Mouse (Mus musculus): ENCODE data around the gene Nfib.
A peak's percentile ranks its signal among the peaks of the same experiment; 100 is the strongest.

Gene Nfib

DNA sequence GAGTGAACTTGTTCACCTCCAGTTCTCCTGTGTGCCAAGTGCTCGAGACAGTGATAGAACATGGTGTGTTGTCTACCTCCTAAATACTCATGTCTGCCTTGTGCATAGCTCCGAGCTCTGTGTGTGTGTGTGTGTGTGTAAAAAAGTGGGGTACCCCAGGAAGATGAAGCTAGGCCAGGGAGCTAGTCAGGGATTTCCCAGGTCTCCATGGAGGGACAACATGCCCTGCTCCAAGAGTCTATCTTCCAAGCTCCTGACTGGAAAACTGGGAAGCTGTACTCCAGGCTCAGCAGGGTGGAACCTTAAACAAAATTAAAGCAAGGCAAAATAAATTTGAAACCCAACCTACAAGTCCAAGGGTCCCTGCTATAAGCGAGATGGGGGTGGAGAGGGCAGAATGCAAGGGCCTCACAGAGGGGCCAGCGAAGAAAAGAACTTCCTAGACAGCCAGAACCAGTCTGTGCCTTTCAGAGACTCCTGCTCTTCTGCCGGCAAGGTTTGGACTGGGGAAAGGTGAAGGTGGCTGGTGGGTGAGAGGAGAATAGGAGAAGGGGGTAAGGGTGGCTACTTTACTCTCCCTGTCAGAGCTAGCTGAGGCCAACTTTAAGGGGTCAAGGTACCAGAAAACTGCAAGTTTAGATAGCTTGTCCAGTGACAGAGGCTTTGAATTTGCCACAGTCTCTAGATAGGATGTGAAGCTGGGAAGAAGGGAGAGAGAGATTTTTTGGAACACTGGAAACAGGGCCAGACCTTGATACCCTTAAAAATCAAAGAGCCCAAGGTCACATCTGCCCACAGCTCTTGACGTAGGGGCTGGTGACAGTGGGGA lies 169.7 kb downstream of the Nfib start:
- TF ChIP-seq GATA4 (IDR thresholded peaks at IDR 0.05; ENCODE audit: insufficient replicate concordance, low read length), result no peak

DNA sequence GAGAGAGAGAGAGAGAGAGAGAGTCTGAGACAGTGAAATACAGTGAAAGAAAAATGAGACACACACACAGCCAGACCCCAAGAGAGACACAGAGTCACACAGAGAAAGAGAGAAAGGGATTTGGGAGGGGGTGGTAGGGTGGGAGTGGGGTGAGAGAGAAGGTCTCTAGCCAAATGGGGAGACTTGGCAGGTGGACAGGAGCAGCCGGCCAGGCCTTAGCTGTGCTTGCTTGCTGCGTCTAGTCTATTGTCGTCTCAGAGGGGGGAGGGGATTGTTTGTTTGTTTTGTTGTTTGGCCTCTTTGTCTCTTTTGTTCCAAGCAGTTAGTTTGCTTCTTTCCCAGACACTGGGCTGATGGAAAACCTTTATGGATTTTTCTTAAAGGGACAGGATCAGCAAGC lies 172.3 kb downstream of the Nfib start:
- TF ChIP-seq GATA4 (IDR thresholded peaks at IDR 0.05; ENCODE audit: insufficient replicate concordance, low read length), result no peak

DNA sequence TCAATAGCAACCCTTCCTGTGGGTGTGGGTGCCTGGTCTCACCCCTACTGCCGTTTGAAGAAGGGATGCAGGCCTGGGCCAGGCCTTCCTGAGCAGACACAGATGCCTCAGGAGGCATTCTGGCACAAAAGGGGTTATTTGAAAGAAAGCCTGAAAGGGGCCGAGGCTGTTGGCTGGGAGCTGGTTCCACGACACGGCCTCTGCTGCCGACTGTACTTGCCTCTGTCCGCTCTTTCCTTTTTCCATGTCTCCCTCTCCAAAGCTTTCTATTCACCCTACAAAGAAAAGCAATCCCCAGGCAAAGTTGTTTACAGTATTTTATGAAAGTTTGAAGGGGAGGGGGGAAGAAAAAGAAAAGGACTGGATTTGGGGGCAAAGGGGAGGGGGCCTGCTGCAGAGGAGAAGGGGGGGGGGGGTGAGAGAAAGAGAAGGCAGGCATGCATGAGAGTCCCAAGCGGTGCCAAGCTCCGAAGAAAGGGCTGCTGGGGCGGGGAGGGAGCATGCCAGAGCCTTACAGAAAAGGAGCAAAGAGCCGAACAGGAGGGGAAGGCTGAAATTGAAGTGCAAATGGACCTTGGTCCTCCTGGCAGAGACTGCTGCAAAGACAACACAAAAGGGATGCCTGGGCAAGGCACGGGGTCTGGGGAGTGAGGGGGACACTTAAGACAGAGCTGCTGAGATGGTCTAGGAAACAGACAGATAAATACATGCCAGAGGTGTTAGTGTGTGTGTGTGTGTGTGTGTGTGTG lies 172.9 kb downstream of the Nfib start:
- TF ChIP-seq GATA4 (IDR thresholded peaks at IDR 0.05; ENCODE audit: insufficient replicate concordance, low read length), result no peak

GRCm38 (mm10) chr4:82531977-82532376 lies 173.6 kb downstream of the Nfib start:
- no peak for TF ChIP-seq GATA4 (IDR thresholded peaks at IDR 0.05; ENCODE audit: insufficient replicate concordance, low read length)

- peak; percentile 31; the same call in 1 of the 2 replicates for TF ChIP-seq GATA4 (IDR thresholded peaks at IDR 0.05; ENCODE audit: insufficient replicate concordance, low read length)
These were observed 174.6 kb downstream of the Nfib start for GRCm38 (mm10) chr4:82530875-82531353.

GRCm38 (mm10) chr4:82528978-82529377 lies 176.6 kb downstream of the Nfib start:
- TF ChIP-seq GATA4 (IDR thresholded peaks at IDR 0.05; ENCODE audit: insufficient replicate concordance, low read length), result no peak

GRCm38 (mm10) chr4:82519935-82520334 lies 185.6 kb downstream of the Nfib start:
- TF ChIP-seq GATA4 (IDR thresholded peaks at IDR 0.05; ENCODE audit: insufficient replicate concordance, low read length), result no peak

DNA sequence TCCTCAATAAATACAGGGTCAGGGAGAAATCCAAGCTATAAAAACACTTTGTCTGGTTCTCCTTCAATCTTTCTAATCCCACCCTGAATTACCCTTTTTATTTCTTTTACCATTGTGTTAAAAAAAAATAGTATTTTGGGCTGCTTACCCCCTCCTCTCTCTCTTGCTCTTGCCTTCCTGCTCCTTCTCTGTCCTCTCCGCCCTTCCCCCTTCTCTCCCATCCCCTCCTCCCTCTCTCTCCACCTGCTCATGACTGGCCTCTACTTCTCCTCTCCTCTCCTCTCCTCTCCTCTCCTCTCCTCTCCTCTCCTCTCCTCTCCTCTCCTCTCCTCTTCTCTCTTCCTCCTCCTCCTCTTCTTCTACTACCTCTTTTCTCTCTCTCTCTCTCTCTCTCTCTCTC lies 187.4 kb downstream of the Nfib start:
- no peak for TF ChIP-seq GATA4 (IDR thresholded peaks at IDR 0.05; ENCODE audit: insufficient replicate concordance, low read length)

DNA sequence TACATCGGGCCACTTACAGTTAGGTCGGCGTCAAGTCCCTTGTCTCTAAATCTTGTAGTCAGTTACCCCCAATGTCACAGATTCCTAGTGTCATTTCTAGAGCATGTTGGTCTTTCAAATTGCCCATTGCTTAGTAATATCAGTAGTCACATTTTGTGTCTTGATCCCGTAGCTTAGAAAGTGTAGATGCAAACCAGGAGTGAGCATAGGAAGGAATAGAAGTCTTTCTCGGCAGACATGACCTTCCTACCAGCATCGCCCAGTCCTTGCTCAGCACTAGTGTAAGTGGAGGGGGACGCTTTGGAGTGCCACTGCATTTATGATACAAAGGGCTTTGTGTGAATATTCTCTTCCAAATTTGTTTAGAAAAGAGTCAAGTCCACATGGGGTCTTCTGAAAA lies 188.2 kb downstream of the Nfib start:
- TF ChIP-seq GATA4 (IDR thresholded peaks at IDR 0.05; ENCODE audit: insufficient replicate concordance, low read length), result no peak

- TF ChIP-seq GATA4 (IDR thresholded peaks at IDR 0.05; ENCODE audit: insufficient replicate concordance, low read length), result no peak
These were observed 189.2 kb downstream of the Nfib start for GRCm38 (mm10) chr4:82516211-82516795.

DNA sequence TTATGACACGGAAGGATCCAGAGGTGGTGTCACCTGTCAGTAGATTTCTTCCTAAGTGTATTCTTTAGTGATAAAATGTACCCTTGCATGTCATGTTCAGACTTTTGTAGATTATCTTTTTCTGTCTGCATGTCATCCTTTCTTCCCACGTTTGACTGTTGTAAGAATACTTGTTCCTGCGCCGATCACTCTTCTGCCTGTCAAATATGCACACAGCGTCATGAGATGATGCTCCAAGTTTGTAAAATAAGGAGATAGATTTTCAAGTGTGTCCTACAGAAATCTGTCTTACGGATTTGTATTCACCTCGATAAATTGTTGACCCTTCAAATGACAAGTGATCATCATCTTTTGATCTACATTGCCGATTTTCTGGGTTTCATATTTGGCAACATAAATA lies 190.6 kb downstream of the Nfib start:
- no peak for TF ChIP-seq GATA4 (IDR thresholded peaks at IDR 0.05; ENCODE audit: insufficient replicate concordance, low read length)

- TF ChIP-seq GATA4 (IDR thresholded peaks at IDR 0.05; ENCODE audit: insufficient replicate concordance, low read length), result no peak
These were observed 191.2 kb downstream of the Nfib start for GRCm38 (mm10) chr4:82514373-82514772.

DNA sequence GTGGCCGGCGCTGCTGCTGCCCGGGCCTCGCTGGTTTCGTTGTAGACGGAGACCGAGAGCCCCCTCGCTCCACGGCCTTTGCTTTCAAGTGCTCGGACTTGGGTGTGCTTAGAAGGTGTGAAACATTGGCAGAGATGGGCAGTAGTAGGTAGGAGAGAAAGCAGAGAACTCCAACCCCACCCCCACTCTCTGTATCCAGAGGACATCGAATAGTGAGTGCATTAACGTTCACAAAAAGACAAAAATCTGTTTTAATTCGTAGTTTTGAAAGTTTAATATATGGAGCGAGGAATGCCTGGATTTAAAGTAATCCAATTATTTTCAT lies 192.2 kb downstream of the Nfib start:
- no peak for TF ChIP-seq GATA4 (IDR thresholded peaks at IDR 0.05; ENCODE audit: insufficient replicate concordance, low read length)

DNA sequence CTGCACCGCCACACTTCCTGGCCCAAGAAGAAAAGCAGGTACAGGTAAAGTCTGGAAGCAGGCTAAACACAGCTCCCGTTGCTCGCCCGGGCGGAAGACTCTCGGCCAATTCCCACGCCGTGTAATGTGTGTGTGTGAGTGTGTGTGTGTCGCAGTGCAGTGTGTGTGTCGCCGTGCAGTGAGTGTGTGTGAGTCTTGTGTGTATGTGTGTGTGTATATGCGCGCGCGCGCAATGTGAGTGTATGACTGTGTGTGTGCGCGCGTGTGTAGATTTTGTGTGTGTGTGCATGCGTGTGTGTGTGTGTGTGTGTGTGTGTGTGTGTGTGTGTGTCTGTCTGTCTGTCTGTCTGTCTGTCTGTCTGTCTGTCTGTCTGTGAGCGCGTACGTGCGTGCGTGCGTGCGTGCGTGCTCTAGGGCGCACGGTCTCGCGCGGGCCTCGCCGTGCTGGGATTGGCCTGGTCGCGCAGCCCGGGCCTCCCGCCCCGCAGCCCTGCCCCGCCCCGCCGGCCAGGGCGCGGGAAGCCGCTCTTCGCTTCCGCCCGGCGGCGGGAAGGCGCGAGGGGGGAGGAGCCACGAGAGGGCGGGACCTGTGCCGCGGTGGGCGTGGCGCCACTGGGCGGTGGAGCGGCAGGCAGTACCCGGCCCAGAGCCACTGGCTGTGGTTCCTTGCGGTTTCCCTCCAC lies 192.7 kb downstream of the Nfib start:
- peak; percentile 15; the same call in 1 of the 2 replicates for TF ChIP-seq GATA4 (IDR thresholded peaks at IDR 0.05; ENCODE audit: insufficient replicate concordance, low read length)

DNA sequence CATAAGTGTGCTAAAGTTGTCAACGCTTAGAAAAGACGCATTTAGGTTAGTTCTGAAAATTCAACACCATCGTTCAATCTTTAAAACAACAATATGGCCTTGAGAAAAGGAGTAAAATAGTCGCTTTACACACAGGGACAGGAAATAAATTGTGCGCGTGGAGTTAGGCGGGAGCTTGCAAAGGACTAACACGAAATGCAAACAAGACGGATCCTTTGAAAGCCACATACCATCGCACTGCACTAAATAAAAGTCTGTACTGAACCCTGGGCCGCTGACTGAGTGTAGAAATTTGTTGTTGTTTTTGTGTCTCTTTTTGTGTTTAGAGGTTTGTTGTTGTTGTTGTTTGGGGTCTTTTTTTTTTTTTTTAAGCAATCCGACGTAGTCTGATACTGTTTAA lies 193.2 kb downstream of the Nfib start:
- no peak for TF ChIP-seq GATA4 (IDR thresholded peaks at IDR 0.05; ENCODE audit: insufficient replicate concordance, low read length)
